Mouse (Mus musculus): Measurements from ENCODE around the gene Cfhr2. TPM values are rescaled to one million over a fixed set of nuclear protein-coding genes. Genes with fewer than 3 reads are reported as not detected.

Gene Cfhr2
- polyA plus RNA-seq, 1 experiment from 2014 or later: 0.13 TPM

Other genes starting within 250 kb of the Cfhr2 start
- not detected in 2 replicates for gene Gm4788, start 77.5 kb downstream of the Cfhr2 start, polyA plus RNA-seq (2015; fragmentation: Nextera tagmentation; extraction: Ambion mirVana)

Measured in lung, embryonic 16.5 days (tissue).